Mouse (Mus musculus) ES-CJ7 (cell line): ENCODE data around the gene Krt78.
A peak's percentile ranks its signal among the peaks of the same experiment; 100 is the strongest.

Experiments
- DNase-seq: peaks from one replicate; pipeline ENCODE4 v3.0.0; 2011; ENCODE audit warnings: low read depth, low spot score

Krt78 gene

GRCm38 (mm10) chr15:101973414-101974077 is 19.5 kb upstream of the Krt78 start:
- DNase-seq: peak; percentile 93

- peak; percentile 79 for DNase-seq
Observed at GRCm38 (mm10) chr15:101970536-101970935, 16.4 kb upstream of the Krt78 start.

GRCm38 (mm10) chr15:101966808-101967207 is 12.7 kb upstream of the Krt78 start:
- DNase-seq: no peak

- no peak for DNase-seq
Observed at GRCm38 (mm10) chr15:101958891-101959290, 4.8 kb upstream of the Krt78 start.

- DNase-seq: no peak
Observed at GRCm38 (mm10) chr15:101952733-101953474, 1.2 kb downstream of the Krt78 start.

GRCm38 (mm10) chr15:101945430-101945829 is 8.7 kb downstream of the Krt78 start:
- no peak for DNase-seq

GRCm38 (mm10) chr15:101941948-101942347 is 12.1 kb downstream of the Krt78 start:
- no peak for DNase-seq

GRCm38 (mm10) chr15:101940274-101940829 is 13.7 kb downstream of the Krt78 start, which contains the start of gene Krt79:
Krt79 (minus strand) TSS chr15:101940324.
- DNase-seq: no peak

- DNase-seq: no peak
Observed at GRCm38 (mm10) chr15:101938600-101939308, 15.3 kb downstream of the Krt78 start.

- no peak for DNase-seq
Observed at GRCm38 (mm10) chr15:101933024-101933423, 21.1 kb downstream of the Krt78 start.

GRCm38 (mm10) chr15:101929666-101930065 is 24.4 kb downstream of the Krt78 start:
- no peak for DNase-seq

GRCm38 (mm10) chr15:101929087-101929486 is 25.0 kb downstream of the Krt78 start:
- DNase-seq: peak; percentile 26

GRCm38 (mm10) chr15:101927340-101928080 is 26.6 kb downstream of the Krt78 start:
- DNase-seq: no peak

- DNase-seq: no peak
Observed at GRCm38 (mm10) chr15:101925041-101925440, 29.0 kb downstream of the Krt78 start.

GRCm38 (mm10) chr15:101924635-101925034 is 29.5 kb downstream of the Krt78 start, which contains the start of gene Krt4:
Krt4 (minus strand) TSS chr15:101924735.
- no peak for DNase-seq

GRCm38 (mm10) chr15:101922296-101922695 is 31.8 kb downstream of the Krt78 start:
- no peak for DNase-seq

GRCm38 (mm10) chr15:101916072-101916471 is 38.0 kb downstream of the Krt78 start:
- DNase-seq: no peak

GRCm38 (mm10) chr15:101904849-101905248 is 49.2 kb downstream of the Krt78 start:
- no peak for DNase-seq

- no peak for DNase-seq
Observed at GRCm38 (mm10) chr15:101902171-101903149, 51.6 kb downstream of the Krt78 start.
